Mouse (Mus musculus): ENCODE data around the gene Csnk2a1.

GRCm38 (mm10) chr2:152177806-152178170 is 48.9 kb upstream of the Csnk2a1 start:
- TF ChIP-seq GATA1 (IDR thresholded peaks at IDR 0.05; ENCODE audit: borderline replicate concordance, low read length) (no peak), FLI1 (IDR thresholded peaks at IDR 0.05; ENCODE audit: low read length) (no peak)

Data from megakaryocyte, embryonic 14.5 days (primary cell).